ENCODE assay signal across 8 mouse cellular contexts in genomic region chr14:120912090-120912710, GRCm38 (mm10). TPM values are rescaled to one million over a fixed set of nuclear protein-coding genes. Genes with fewer than 3 reads are reported as not detected.
A peak's percentile ranks its signal among the peaks of the same experiment; 100 is the strongest.
DNase-seq lines count a peak whose midpoint lies in the region; ATAC-seq and TF ChIP-seq lines count a peak whose summit lies in the region.

No protein-coding gene starts in this region.

- 40% methylated on average over 11 of the region's 11 CpGs for WGBS in spleen, adult 2 months
- 11% methylated on average over 11 of the region's 11 CpGs for WGBS in liver, embryonic 11.5 days

- no peaks in the 10 kb centered on the region for H3K27me3 ChIP-seq in spleen, adult 2 months (ENCODE audit: control insufficient read depth, insufficient read depth, low read length)
- no peaks in the 10 kb centered on the region for H3K27me3 ChIP-seq in liver, embryonic 11.5 days (replicated peaks; ENCODE audit: control insufficient read depth, insufficient read depth, low read length)

- H3K9ac ChIP-seq in liver, embryonic 11.5 days (ENCODE audit: low read depth, low read length): peak overlapping the region; percentile 93

- peak; percentile 17 for DNase-seq in cerebellum, adult 9-11 months
- DNase-seq in cerebellum, postnatal 36 days: no peak
- DNase-seq in spleen, adult 2 months (ENCODE audit: low read depth in 1 of 2, low spot score in 2 of 2): no peak
- no peak for DNase-seq in spleen, postnatal 10 days (ENCODE audit: low spot score in 2 of 2)
- DNase-seq in liver, embryonic 11.5 days (ENCODE audit: low spot score): no peak
- DNase-seq in T-cell, adult 2 months (ENCODE audit: low spot score): no peak
- DNase-seq in spleen, postnatal 36 days (ENCODE audit: low spot score in 2 of 2): no peak
- no peak for DNase-seq in urinary bladder, adult 2 months (ENCODE audit: low spot score)

- no peaks in the 10 kb centered on the region for H3K9me3 ChIP-seq in liver, embryonic 11.5 days (ENCODE audit: control insufficient read depth, low read length)

- H3K4me2 ChIP-seq in liver, embryonic 11.5 days: peak overlapping the region; percentile 74

- H3K4me3 ChIP-seq in spleen, adult 2 months (ENCODE audit: extremely low read depth, insufficient read depth, insufficient read length): peak overlapping the region; percentile 99; the same call in 1 of the 2 replicates
- peak overlapping the region; percentile 92 for H3K4me3 ChIP-seq in liver, embryonic 11.5 days (ENCODE audit: low read depth, low read length)

- no peaks in the 10 kb centered on the region for H3K36me3 ChIP-seq in spleen, adult 2 months (ENCODE audit: control insufficient read depth, insufficient read depth, low read length)
- H3K36me3 ChIP-seq in liver, embryonic 11.5 days (ENCODE audit: control insufficient read depth, insufficient read depth, low read length): 0 out of 2 replicates have a peak, but pooled peaks cover under 1% of the 10 kb centered on the region

- peaks cover 2% of the 10 kb centered on the region for H3K4me1 ChIP-seq in spleen, adult 2 months (ENCODE audit: control insufficient read depth, insufficient read depth, insufficient read length)
- peaks cover 8% of the 10 kb centered on the region for H3K4me1 ChIP-seq in liver, embryonic 11.5 days (replicated peaks; ENCODE audit: control insufficient read depth, insufficient read depth, low read length)

- ATAC-seq in liver, embryonic 11.5 days (replicated peaks; ENCODE audit: low FRiP score): no peak

- no peak for TF ChIP-seq POLR2A in spleen, adult 2 months (IDR thresholded peaks at IDR 0.05; ENCODE audit: low read depth, low read length)

- no peak overlapping the region for H3K27ac ChIP-seq in spleen, adult 2 months (ENCODE audit: insufficient read depth, low read length)
- peak overlapping the region; percentile 89 for H3K27ac ChIP-seq in liver, embryonic 11.5 days (ENCODE audit: low read depth, low read length)

- no peak for TF ChIP-seq CTCF in spleen, adult 2 months (IDR thresholded peaks at IDR 0.05; ENCODE audit: extremely low read depth, insufficient read depth, insufficient read length, insufficient replicate concordance)

RNA-seq across cellular contexts. Expression of gene Ipo5, which starts 1.2 kb away (rescaled TPM):
- 10.9 and 11.0 TPM in 2 replicates for polyA plus RNA-seq in spleen, adult 2 months (2012; rRNA removed)
- polyA plus RNA-seq in liver, embryonic 11.5 days (2014; fragmentation: Nextera tagmentation; extraction: Ambion mirVana): 133 and 150 TPM in 2 replicates
- polyA plus RNA-seq in urinary bladder, adult 2 months (2012; rRNA removed): 63.4 and 81.9 TPM in 2 replicates
